Mouse (Mus musculus) ES-Bruce4 (cell line): ENCODE data around the gene Peak1. TPM values are rescaled to one million over a fixed set of nuclear protein-coding genes. Genes with fewer than 3 reads are reported as not detected.

Experiments
- H3K27ac ChIP-seq: 2 replicates; pipeline ENCODE4 v1.5.1; 2012; ENCODE audit warnings: low read length, inconsistent platforms; ENCODE audit not compliant: insufficient read depth
- H3K27me3 ChIP-seq: 2 replicates; pipeline ENCODE4 v1.6.1; 2012; ENCODE audit warnings: mild to moderate bottlenecking, low read length, inconsistent platforms; ENCODE audit not compliant: control insufficient read depth, poor library complexity, insufficient read depth, severe bottlenecking
- H3K36me3 ChIP-seq: 2 replicates; pipeline ENCODE4 v1.6.1; 2012; ENCODE audit warnings: inconsistent platforms, mild to moderate bottlenecking, low read length, moderate library complexity; ENCODE audit not compliant: control insufficient read depth, poor library complexity, insufficient read depth, severe bottlenecking
- H3K4me1 ChIP-seq: one replicate; pipeline ENCODE4 v1.8.1; 2011; ENCODE audit warnings: low read length; ENCODE audit not compliant: control insufficient read depth, insufficient read depth
- H3K4me3 ChIP-seq: 2 replicates; pipeline ENCODE4 v1.5.1; 2011; ENCODE audit warnings: low read depth, mild to moderate bottlenecking, low read length
- H3K9ac ChIP-seq: 2 replicates; pipeline ENCODE4 v1.6.1; 2012; ENCODE audit warnings: low read depth, mild to moderate bottlenecking, inconsistent platforms; ENCODE audit not compliant: poor library complexity, severe bottlenecking
- H3K9me3 ChIP-seq: replicated peaks from 2 replicates; pipeline ENCODE4 v1.6.1; 2012; ENCODE audit warnings: mild to moderate bottlenecking, low read length, inconsistent platforms; ENCODE audit not compliant: control insufficient read depth, poor library complexity, insufficient read depth, severe bottlenecking
- CTCF ChIP-seq: IDR thresholded peaks from one replicate; pipeline ENCODE4 v1.8.1; 2011; ENCODE audit warnings: low read depth, low read length
- EP300 ChIP-seq: IDR thresholded peaks from 2 replicates; pipeline ENCODE4 v1.6.1; 2011; ENCODE audit warnings: low read depth, low read length; ENCODE audit not compliant: insufficient read depth
- POLR2A ChIP-seq: IDR thresholded peaks from one replicate; pipeline ENCODE4 v1.8.1; 2011; ENCODE audit warnings: low read length; ENCODE audit not compliant: insufficient read depth
- polyA plus RNA-seq: library from polyadenylated mRNA; stranded (reverse); fragments of >200 nt; gene quantifications from 2 replicates; pipeline ENCODE4 v1.2.4, GENCODE M21; 2011; ENCODE audit warnings: low read depth; ENCODE audit not compliant: missing spikeins, insufficient read depth, insufficient read length

Peak1 gene
- polyA plus RNA-seq, 1 experiment, result 26.3 TPM

GRCm38 (mm10) chr9:56195193-56195592 is 222.7 kb downstream of the Peak1 start:
- Histone ChIP-seq H3K27ac (no peak overlapping the region), H3K4me1 (no peaks in the 10 kb centered on the region), H3K36me3 (no peaks in the 10 kb centered on the region), H3K4me3 (no peak overlapping the region), H3K9me3 (no peaks in the 10 kb centered on the region), H3K27me3 (no peaks in the 10 kb centered on the region), H3K9ac (no peak overlapping the region)
- TF ChIP-seq EP300, result 0 out of 2 replicates have a peak, but pooled peaks have one; percentile 1
- TF ChIP-seq CTCF, result no peak

- Histone ChIP-seq H3K9me3 (no peaks in the 10 kb centered on the region), H3K9ac (no peak overlapping the region), H3K36me3 (no peaks in the 10 kb centered on the region), H3K27me3 (no peaks in the 10 kb centered on the region), H3K27ac (no peak overlapping the region), H3K4me3 (no peak overlapping the region), H3K4me1 (no peaks in the 10 kb centered on the region)
- TF ChIP-seq CTCF (no peak), EP300 (no peak), POLR2A (no peak)
Measured at GRCm38 (mm10) chr9:56191498-56192455, 226.1 kb downstream of the Peak1 start.

GRCm38 (mm10) chr9:56180118-56180781 is 237.6 kb downstream of the Peak1 start:
- Histone ChIP-seq H3K9me3 (no peaks in the 10 kb centered on the region), H3K36me3 (no peaks in the 10 kb centered on the region), H3K4me1 (no peaks in the 10 kb centered on the region), H3K27ac (no peak overlapping the region), H3K4me3 (no peak overlapping the region), H3K27me3 (no peaks in the 10 kb centered on the region), H3K9ac (no peak overlapping the region)
- TF ChIP-seq POLR2A, result no peak
- no peak for TF ChIP-seq CTCF
- TF ChIP-seq EP300, result no peak

- H3K9me3 ChIP-seq, result no peaks in the 10 kb centered on the region
- H3K4me1 ChIP-seq, result no peaks in the 10 kb centered on the region
- TF ChIP-seq CTCF, result peak; percentile 52
- no peak for TF ChIP-seq EP300
- no peak overlapping the region for H3K27ac ChIP-seq
- H3K36me3 ChIP-seq, result no peaks in the 10 kb centered on the region
- H3K4me3 ChIP-seq, result no peak overlapping the region
- no peaks in the 10 kb centered on the region for H3K27me3 ChIP-seq
- H3K9ac ChIP-seq, result no peak overlapping the region
Measured at GRCm38 (mm10) chr9:56179416-56180117, 238.3 kb downstream of the Peak1 start.

GRCm38 (mm10) chr9:56177354-56177753 is 240.5 kb downstream of the Peak1 start:
- no peaks in the 10 kb centered on the region for H3K4me1 ChIP-seq
- no peaks in the 10 kb centered on the region for H3K9me3 ChIP-seq
- H3K27ac ChIP-seq, result no peak overlapping the region
- no peak overlapping the region for H3K4me3 ChIP-seq
- no peaks in the 10 kb centered on the region for H3K36me3 ChIP-seq
- TF ChIP-seq EP300 (no peak), POLR2A (no peak), CTCF (no peak)
- no peak overlapping the region for H3K9ac ChIP-seq
- no peaks in the 10 kb centered on the region for H3K27me3 ChIP-seq
